Mouse (Mus musculus) midbrain, embryonic 14.5 days (tissue): Measurements from ENCODE around the gene Tbc1d19. TPM values are rescaled to one million over a fixed set of nuclear protein-coding genes. Genes with fewer than 3 reads are reported as not detected.

Experiments
- ATAC-seq: fragments of 200-750 bp; cut with Nextera tagmentation; 2 replicates; pipeline ENCODE4 v1.8.0; 2017; ENCODE audit warnings: moderate number of reproducible peaks, moderate library complexity; ENCODE audit not compliant: low FRiP score, low TSS enrichment
- DNase-seq: peaks from one replicate; pipeline ENCODE4 v3.0.0-alpha.2; 2015
- H3K27ac ChIP-seq: fragments of 300-500 bp; sonication (generic); replicated peaks from 2 replicates; pipeline ENCODE4 v1.5.1; 2014; ENCODE audit warnings: mild to moderate bottlenecking, low read depth, low read length, moderate library complexity
- H3K27me3 ChIP-seq: fragments of 300-500 bp; sonication (generic); 2 replicates; pipeline ENCODE4 v1.6.1; 2014; ENCODE audit warnings: low read length, control low read depth, mixed read lengths; ENCODE audit not compliant: control insufficient read depth, insufficient read depth
- H3K36me3 ChIP-seq: fragments of 300-500 bp; sonication (generic); 2 replicates; pipeline ENCODE4 v1.6.1; 2014; ENCODE audit warnings: low read length, control low read depth; ENCODE audit not compliant: control insufficient read depth, insufficient read depth
- H3K4me1 ChIP-seq: fragments of 300-500 bp; sonication (generic); 2 replicates; pipeline ENCODE4 v1.6.1; 2014; ENCODE audit warnings: mild to moderate bottlenecking, antibody characterized with exemption, low read length, control low read depth; ENCODE audit not compliant: control insufficient read depth, insufficient read depth
- H3K4me2 ChIP-seq: fragments of 300-500 bp; sonication (generic); 2 replicates; pipeline ENCODE4 v1.6.1; 2014; ENCODE audit warnings: mild to moderate bottlenecking, low read length, moderate library complexity
- H3K4me3 ChIP-seq: fragments of 300-500 bp; sonication (generic); replicated peaks from 2 replicates; pipeline ENCODE4 v1.5.1; 2014; ENCODE audit warnings: low read depth, low read length
- H3K9ac ChIP-seq: fragments of 300-500 bp; sonication (generic); replicated peaks from 2 replicates; pipeline ENCODE4 v1.6.1; 2014; ENCODE audit warnings: mild to moderate bottlenecking, low read length, moderate library complexity
- H3K9me3 ChIP-seq: fragments of 300-500 bp; sonication (generic); 2 replicates; pipeline ENCODE4 v1.6.1; 2016; ENCODE audit warnings: low read length, control low read depth, mixed read lengths; ENCODE audit not compliant: control insufficient read depth
- WGBS: fragments of 180-500 bp; shearing (Covaris S2); extraction: QIAGEN DNeasy Blood & Tissue Kit; methylation state at CpG from one replicate; pipeline ENCODE4 v1.1.7; 2014; 5-methylcytosine and 5-hydroxymethylcytosine counted together
- polyA plus RNA-seq: library from polyadenylated mRNA; unstranded; fragments of >200 nt; fragmentation: Nextera tagmentation; extraction: Ambion mirVana; gene quantifications from 2 replicates; pipeline ENCODE4 v1.2.1, GENCODE M21; 2014

The Tbc1d19 gene
- 69.0 and 71.0 TPM in 2 replicates for polyA plus RNA-seq

DNA sequence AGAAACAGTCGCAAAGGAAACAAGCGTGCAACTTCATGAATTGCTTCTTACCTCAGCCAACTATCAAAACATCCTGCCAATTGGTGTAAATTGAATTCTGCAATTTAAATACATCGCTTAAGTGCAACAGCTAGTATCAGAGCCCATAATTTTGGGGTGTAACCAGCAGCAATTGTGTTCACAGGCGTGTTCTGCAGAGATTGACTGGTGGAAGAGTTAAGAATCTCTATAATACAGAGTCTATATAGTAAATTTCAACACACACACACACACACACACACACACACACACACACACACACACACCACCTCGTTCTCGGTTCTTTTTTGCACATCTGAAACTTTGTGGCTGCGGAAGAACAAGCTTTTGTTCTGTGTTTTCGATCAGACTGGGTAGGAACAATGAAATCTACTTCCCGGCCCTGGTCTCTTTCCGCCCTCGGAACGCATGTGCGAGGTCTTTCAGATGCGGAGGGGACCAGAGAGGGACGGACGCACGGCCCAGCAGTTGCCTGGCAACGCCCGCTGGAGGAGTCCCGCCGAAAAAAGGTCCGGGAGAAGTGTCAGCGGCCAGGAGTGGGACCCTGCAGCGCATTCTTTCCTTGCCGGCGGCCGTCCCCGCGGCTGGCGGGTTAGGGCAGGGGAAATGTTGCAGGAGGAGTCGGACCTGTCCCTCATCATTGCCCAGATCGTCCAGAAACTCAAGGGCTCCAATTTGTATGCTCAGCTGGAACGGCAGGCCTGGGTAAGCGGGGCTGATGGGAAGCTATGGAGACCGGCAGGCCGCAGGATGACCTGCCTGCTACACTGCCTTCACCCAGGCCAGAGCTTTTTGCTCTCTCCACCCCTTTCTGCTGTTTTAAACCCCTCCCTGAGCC is at the start of gene Tbc1d19:
Gene Tbc1d19 (plus strand): TSS at position 492 of the 877 bp plus-strand sequence.
- H3K4me3 ChIP-seq, result peak within 1 kb of the TSS; percentile 61
- H3K9ac ChIP-seq, result peak within 1 kb of the TSS; percentile 74
- ATAC-seq (peak; percentile 99), DNase-seq (peak; percentile 94)
- H3K4me1 ChIP-seq, result peaks cover 13% of the 10 kb centered on the region
- H3K27me3 ChIP-seq, result no peaks in the 10 kb centered on the region
- H3K36me3 ChIP-seq, result no peaks in the 10 kb centered on the region
- H3K27ac ChIP-seq, result peak within 1 kb of the TSS; percentile 64
- H3K4me2 ChIP-seq, result peak within 1 kb of the TSS; percentile 73
- no peaks in the 10 kb centered on the region for H3K9me3 ChIP-seq
- WGBS, result 6% methylated on average over 36 of the region's 36 CpGs

DNA sequence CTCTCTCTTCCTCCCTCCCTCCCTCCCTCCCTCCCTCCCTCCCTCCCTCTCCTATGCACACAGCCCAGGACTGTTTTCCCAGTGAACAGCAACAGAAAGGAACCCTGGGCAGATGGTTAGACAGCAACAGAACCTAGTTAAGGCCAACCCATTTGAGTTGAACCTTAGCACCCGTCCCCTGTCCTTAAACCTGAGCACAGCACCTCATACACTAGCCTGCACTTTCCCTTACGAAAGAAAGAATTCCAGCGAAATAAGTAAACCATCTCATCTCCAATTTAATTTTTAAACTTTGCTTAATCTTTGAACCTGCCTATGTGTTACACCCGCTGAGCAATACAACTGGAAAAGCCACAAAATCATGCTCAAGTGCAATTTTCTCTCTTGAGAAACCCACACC is 49.5 kb upstream of the Tbc1d19 start:
- H3K4me3 ChIP-seq, result no peak overlapping the region
- no peak overlapping the region for H3K27ac ChIP-seq
- no peaks in the 10 kb centered on the region for H3K36me3 ChIP-seq
- ATAC-seq, result no peak
- H3K4me2 ChIP-seq, result no peak overlapping the region
- H3K27me3 ChIP-seq, result no peaks in the 10 kb centered on the region
- no peak overlapping the region for H3K9ac ChIP-seq
- no peaks in the 10 kb centered on the region for H3K9me3 ChIP-seq
- no peak for DNase-seq
- WGBS, result 93% methylated on average over 4 of the region's 4 CpGs
- no peaks in the 10 kb centered on the region for H3K4me1 ChIP-seq

DNA sequence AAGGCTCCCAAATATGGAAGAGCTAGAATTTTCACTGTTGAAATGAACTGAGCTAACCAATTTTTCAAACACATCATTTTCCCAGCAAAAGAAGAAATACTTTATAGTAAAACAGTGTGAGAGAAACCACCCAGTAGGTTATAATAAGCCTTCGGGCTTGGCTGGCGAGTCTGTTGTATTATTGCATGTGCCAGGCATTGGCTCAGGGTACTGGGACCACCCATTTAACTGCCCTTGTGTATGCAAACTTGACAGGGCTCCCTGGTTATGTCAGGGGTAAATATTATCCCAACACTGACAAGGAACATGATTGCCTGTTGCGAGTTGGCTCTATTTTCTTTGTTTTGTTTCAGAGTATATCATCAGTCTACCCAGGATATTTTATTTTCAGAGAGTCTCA is 48.5 kb upstream of the Tbc1d19 start:
- no peaks in the 10 kb centered on the region for H3K9me3 ChIP-seq
- 92% methylated on average over 3 of the region's 3 CpGs for WGBS
- no peaks in the 10 kb centered on the region for H3K27me3 ChIP-seq
- H3K27ac ChIP-seq, result no peak overlapping the region
- no peak for ATAC-seq
- H3K4me1 ChIP-seq, result no peaks in the 10 kb centered on the region
- no peak for DNase-seq
- H3K4me2 ChIP-seq, result no peak overlapping the region
- no peaks in the 10 kb centered on the region for H3K36me3 ChIP-seq
- H3K4me3 ChIP-seq, result no peak overlapping the region
- no peak overlapping the region for H3K9ac ChIP-seq

DNA sequence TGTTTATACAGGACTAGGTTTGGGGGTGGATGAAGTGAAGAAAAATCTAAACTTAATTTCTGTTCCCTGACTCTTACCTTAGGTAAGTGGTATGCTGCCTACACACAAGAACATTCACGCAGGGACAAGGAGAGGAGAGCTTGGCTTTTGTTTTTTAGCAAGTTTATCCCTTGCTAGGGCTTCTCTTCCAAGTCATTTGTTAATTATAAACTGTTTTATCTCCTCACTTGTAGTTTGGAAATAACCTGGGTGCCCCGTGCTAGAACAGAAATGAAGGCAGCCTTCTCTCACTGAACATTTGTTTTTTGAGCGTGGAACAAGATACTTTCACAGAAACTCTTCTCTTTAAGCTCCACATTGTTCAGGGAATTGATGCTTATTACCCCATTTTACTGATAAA is 48.1 kb upstream of the Tbc1d19 start:
- Histone ChIP-seq H3K36me3 (no peaks in the 10 kb centered on the region), H3K4me1 (no peaks in the 10 kb centered on the region), H3K27me3 (no peaks in the 10 kb centered on the region), H3K27ac (no peak overlapping the region), H3K4me3 (no peak overlapping the region), H3K9me3 (no peaks in the 10 kb centered on the region), H3K4me2 (no peak overlapping the region), H3K9ac (no peak overlapping the region)
- 92% methylated on average over 3 of the region's 3 CpGs for WGBS
- ATAC-seq, result no peak
- DNase-seq, result no peak

DNA sequence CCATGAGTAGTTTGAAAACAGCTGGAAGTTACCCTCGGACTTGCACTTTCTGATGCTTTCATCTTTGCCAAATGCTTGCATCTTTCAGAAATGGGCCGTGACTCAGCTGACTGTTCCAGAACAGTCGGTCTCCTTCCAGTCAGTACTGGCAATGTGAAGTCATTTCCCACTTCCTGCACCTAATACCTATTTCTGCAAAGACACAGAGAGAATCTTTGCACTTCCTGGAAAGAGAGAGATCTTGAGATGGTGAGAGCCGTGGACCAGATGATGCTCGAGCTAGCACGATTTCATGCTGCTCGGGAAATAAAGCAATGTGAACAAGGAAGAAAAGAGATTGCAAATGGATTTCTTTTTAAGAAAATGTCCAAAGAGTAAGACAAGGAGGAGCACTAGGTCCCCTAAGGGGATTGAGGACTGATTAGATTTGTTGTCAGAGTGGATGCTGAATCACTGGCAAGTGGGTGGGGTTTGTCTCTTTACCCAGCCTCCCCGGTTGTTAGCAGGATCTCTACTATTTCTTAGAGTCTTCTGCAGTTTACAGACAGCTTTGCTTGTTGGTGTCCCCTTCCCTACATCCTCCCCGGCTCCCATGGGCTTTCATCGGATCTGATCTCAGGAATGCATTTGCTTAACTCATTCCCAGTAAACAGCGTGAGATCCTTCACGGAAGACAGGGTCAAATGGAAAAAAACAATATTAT is 24.4 kb upstream of the Tbc1d19 start:
- no peaks in the 10 kb centered on the region for H3K4me1 ChIP-seq
- no peak overlapping the region for H3K4me3 ChIP-seq
- no peak for DNase-seq
- no peak overlapping the region for H3K27ac ChIP-seq
- H3K9ac ChIP-seq, result no peak overlapping the region
- no peaks in the 10 kb centered on the region for H3K36me3 ChIP-seq
- H3K27me3 ChIP-seq, result no peaks in the 10 kb centered on the region
- no peak overlapping the region for H3K4me2 ChIP-seq
- WGBS, result 72% methylated on average over 12 of the region's 12 CpGs
- no peaks in the 10 kb centered on the region for H3K9me3 ChIP-seq
- ATAC-seq, result no peak

DNA sequence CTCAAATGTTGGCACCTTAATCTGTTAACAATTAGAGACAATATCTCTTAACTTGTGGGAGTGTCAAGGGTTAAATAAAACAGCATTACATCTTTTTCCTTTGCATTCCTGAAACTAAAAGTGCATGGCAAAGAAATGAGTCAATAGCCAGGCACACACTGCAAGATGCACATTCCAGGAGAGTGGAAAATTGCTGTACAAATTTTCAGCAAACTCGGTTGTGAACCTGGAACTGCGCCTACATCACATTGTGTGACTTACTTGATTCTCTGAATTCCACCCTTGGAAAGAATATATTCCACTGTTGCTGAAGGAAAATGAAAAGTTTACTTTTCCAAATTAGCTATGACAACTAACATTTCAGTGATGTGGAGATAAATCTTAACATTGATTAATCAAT is 8.0 kb upstream of the Tbc1d19 start:
- Histone ChIP-seq H3K4me3 (no peak overlapping the region), H3K4me2 (no peak overlapping the region), H3K36me3 (no peaks in the 10 kb centered on the region), H3K27me3 (no peaks in the 10 kb centered on the region), H3K9me3 (no peaks in the 10 kb centered on the region), H3K27ac (no peak overlapping the region), H3K4me1 (no peaks in the 10 kb centered on the region), H3K9ac (no peak overlapping the region)
- no peak for ATAC-seq
- DNase-seq, result no peak
- WGBS, result 88% methylated on average over 2 of the region's 2 CpGs

DNA sequence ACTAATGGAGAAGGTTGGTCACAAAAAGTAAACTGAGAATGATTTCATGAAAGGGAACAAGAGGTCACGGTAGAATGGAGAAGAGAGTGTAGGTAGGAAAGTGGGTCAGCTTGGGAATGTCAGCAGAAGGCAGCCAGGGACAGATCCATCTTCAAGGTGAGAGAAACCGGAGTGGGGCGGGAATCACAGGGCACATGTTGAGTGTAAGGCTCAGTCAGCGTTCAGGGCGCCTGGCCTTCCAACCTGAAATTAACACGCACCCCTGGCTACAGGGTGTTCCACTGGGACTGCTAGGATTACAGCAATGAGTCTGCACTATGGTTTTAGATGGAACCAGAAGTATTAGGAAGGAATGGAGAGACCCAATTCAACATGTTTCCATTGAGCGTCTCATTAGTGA is 10.3 kb downstream of the Tbc1d19 start:
- DNase-seq (no peak), ATAC-seq (no peak)
- no peak overlapping the region for H3K4me3 ChIP-seq
- no peak overlapping the region for H3K4me2 ChIP-seq
- H3K9me3 ChIP-seq, result no peaks in the 10 kb centered on the region
- 93% methylated on average over 7 of the region's 7 CpGs for WGBS
- H3K36me3 ChIP-seq, result no peaks in the 10 kb centered on the region
- no peak overlapping the region for H3K27ac ChIP-seq
- no peaks in the 10 kb centered on the region for H3K4me1 ChIP-seq
- H3K27me3 ChIP-seq, result no peaks in the 10 kb centered on the region
- H3K9ac ChIP-seq, result no peak overlapping the region

DNA sequence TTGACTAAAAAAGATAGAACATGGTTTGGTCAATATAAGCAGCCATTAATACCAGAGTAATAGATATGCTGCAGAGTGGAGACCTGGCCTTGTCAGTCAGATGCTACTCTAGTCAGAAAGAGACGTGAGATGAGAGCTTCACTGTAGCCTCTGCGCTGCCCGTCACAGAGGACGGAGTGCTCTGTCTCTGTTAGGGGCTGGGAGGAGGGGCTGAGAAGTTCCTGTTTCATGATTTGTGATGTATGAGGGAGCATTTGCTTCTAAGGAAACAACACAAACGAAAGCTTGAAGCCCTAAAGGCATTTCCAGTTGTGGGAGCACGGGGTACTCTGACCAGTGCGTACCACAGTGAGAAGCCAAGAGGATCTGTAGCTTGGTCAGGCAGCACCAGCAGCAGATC is 16.5 kb downstream of the Tbc1d19 start:
- Histone ChIP-seq H3K27ac (no peak overlapping the region), H3K9ac (no peak overlapping the region), H3K4me1 (no peaks in the 10 kb centered on the region), H3K4me2 (no peak overlapping the region), H3K36me3 (peaks cover 10% of the 10 kb centered on the region; the same call in 1 of the 2 replicates), H3K9me3 (no peaks in the 10 kb centered on the region), H3K4me3 (no peak overlapping the region), H3K27me3 (no peaks in the 10 kb centered on the region)
- DNase-seq (no peak), ATAC-seq (no peak)
- 83% methylated on average over 7 of the region's 7 CpGs for WGBS
